Mouse (Mus musculus) leukemia stem cell, adult 10-12 weeks (primary cell): ENCODE measurements around the gene Mpeg1. TPM values are rescaled to one million over a fixed set of nuclear protein-coding genes. Genes with fewer than 3 reads are reported as not detected.

Experiments
- polyA plus RNA-seq: library from polyadenylated mRNA; stranded (reverse); fragments of >175 nt; gene quantifications from 2 replicates; pipeline ENCODE4 v1.2.3, GENCODE M21; 2012; ENCODE audit warnings: low replicate concordance

Mpeg1 gene
- 3.4 and 4.1 TPM in 2 replicates for polyA plus RNA-seq

GRCm38 (mm10) chr19:12460282-12461249, at the start of gene Mpeg1:
Gene Mpeg1 (plus strand): TSS chr19:12460779.

GRCm38 (mm10) chr19:12417361-12417760, 43.2 kb upstream of the Mpeg1 start, which contains the start of gene Olfr1441:
Gene Olfr1441 (plus strand): TSS chr19:12417433.

GRCm38 (mm10) chr19:12427605-12428004, 33.0 kb upstream of the Mpeg1 start, which contains the start of gene Pfpl:
Gene Pfpl (plus strand): TSS chr19:12427905.

GRCm38 (mm10) chr19:12501370-12502347, 41.1 kb downstream of the Mpeg1 start, which contains the start of gene Dtx4:
Gene Dtx4 (minus strand): TSS chr19:12501454.

Other genes starting within 250 kb of the Mpeg1 start
- gene Olfr1432, start 228.2 kb upstream of the Mpeg1 start, polyA plus RNA-seq, result not detected in 2 replicates
- gene Olfr262, start 219.1 kb upstream of the Mpeg1 start, polyA plus RNA-seq, result not detected in 2 replicates
- gene Olfr235, start 199.7 kb upstream of the Mpeg1 start, polyA plus RNA-seq, result 0.17 TPM in 1 of 2 replicates, not detected in the other
- not detected in 2 replicates for gene Olfr1434, start 180.9 kb upstream of the Mpeg1 start, polyA plus RNA-seq
- not detected in 2 replicates for gene Olfr1436, start 161.6 kb upstream of the Mpeg1 start, polyA plus RNA-seq
- gene Olfr1437, start 135.7 kb upstream of the Mpeg1 start, polyA plus RNA-seq, result not detected in 2 replicates
- not detected in 2 replicates for gene Olfr1438-ps1, start 124.9 kb upstream of the Mpeg1 start, polyA plus RNA-seq
- not detected in 2 replicates for gene Olfr1440, start 73.5 kb upstream of the Mpeg1 start, polyA plus RNA-seq
- not detected in 2 replicates for gene Olfr1441, start 43.3 kb upstream of the Mpeg1 start, polyA plus RNA-seq
- not detected in 2 replicates for gene Pfpl, start 32.9 kb upstream of the Mpeg1 start, polyA plus RNA-seq
- gene Dtx4, start 40.7 kb downstream of the Mpeg1 start, polyA plus RNA-seq, result 1.2 and 1.4 TPM in 2 replicates
- gene Fam111a, start 85.0 kb downstream of the Mpeg1 start, polyA plus RNA-seq, result 0.41 and 3.6 TPM in 2 replicates
- gene Gm4952, start 139.2 kb downstream of the Mpeg1 start, polyA plus RNA-seq, result not detected in 2 replicates
- not detected in 2 replicates for gene Glyat, start 172.5 kb downstream of the Mpeg1 start, polyA plus RNA-seq
- not detected in 2 replicates for gene Olfr1442, start 209.7 kb downstream of the Mpeg1 start, polyA plus RNA-seq
- gene Olfr1443, start 217.3 kb downstream of the Mpeg1 start, polyA plus RNA-seq, result not detected in 2 replicates
- gene Keg1, start 235.0 kb downstream of the Mpeg1 start, polyA plus RNA-seq, result not detected in 2 replicates